Mouse (Mus musculus) cerebellum, adult 2 months (tissue): ENCODE results near the gene Syngr4.

Experiments used
- CTCF ChIP-seq: fragments of 200-500 bp; IDR thresholded peaks from 2 replicates; pipeline ENCODE4 v1.5.1; 2011; ENCODE audit warnings: low read depth, mild to moderate bottlenecking, control low read depth, low read length, moderate library complexity, borderline replicate concordance; ENCODE audit not compliant: insufficient read depth
- POLR2A ChIP-seq: fragments of 200-500 bp; IDR thresholded peaks from 2 replicates; pipeline ENCODE4 v1.6.1; 2011; ENCODE audit warnings: low read length, control low read depth, borderline replicate concordance; ENCODE audit not compliant: insufficient read depth

- TF ChIP-seq CTCF: no peak
- no peak for TF ChIP-seq POLR2A
Measured at GRCm38 (mm10) chr7:45867871-45868270, 28.6 kb downstream of the Syngr4 start.
